Mouse (Mus musculus) ES-E14 (cell line): ENCODE data around the gene Ints3.

Source experiments
- CHD2 ChIP-seq: IDR thresholded peaks from 2 replicates; pipeline ENCODE4 v1.6.1; 2014; ENCODE audit warnings: mild to moderate bottlenecking, low read depth, low read length, inconsistent platforms
- HCFC1 ChIP-seq: IDR thresholded peaks from 2 replicates; pipeline ENCODE4 v1.6.1; 2012; ENCODE audit warnings: low read length, inconsistent platforms, borderline replicate concordance; ENCODE audit not compliant: insufficient read depth
- MAFK ChIP-seq: IDR thresholded peaks from 2 replicates; pipeline ENCODE4 v1.6.1; 2014; ENCODE audit warnings: mild to moderate bottlenecking, low read depth, low read length, inconsistent platforms; ENCODE audit not compliant: insufficient read depth
- ZC3H11A ChIP-seq: IDR thresholded peaks from 2 replicates; pipeline ENCODE4 v1.6.1; 2012; ENCODE audit warnings: low read depth, mild to moderate bottlenecking, inconsistent platforms, low read length, borderline replicate concordance
- ZNF384 ChIP-seq: IDR thresholded peaks from 2 replicates; pipeline ENCODE4 v1.6.1; 2012; ENCODE audit warnings: low read depth, low read length, inconsistent platforms

- TF ChIP-seq ZNF384, result no peak
- TF ChIP-seq HCFC1, result no peak
- TF ChIP-seq MAFK, result no peak
- TF ChIP-seq CHD2, result no peak
- no peak for TF ChIP-seq ZC3H11A
Measured at GRCm38 (mm10) chr3:90372817-90373216, 60.6 kb downstream of the Ints3 start.
